Comparison of ENCODE assay signal across 8 mouse cellular contexts in genomic region chr8:120426622-120427385, GRCm38 (mm10).
A peak's percentile ranks its signal among the peaks of the same experiment; 100 is the strongest.
DNase-seq lines count a peak whose midpoint lies in the region; ATAC-seq and TF ChIP-seq lines count a peak whose summit lies in the region.

No protein-coding gene starts in this region.

- intact Hi-C loops in gastrocnemius, adult 2 months (cut with DNase I) = no loop called here

- 0 out of 2 replicates have a peak, but pooled peaks cover 2% of the 10 kb centered on the region for H3K27me3 ChIP-seq in hindbrain, embryonic 13.5 days

- no peak for ATAC-seq in hindbrain, embryonic 13.5 days (ENCODE audit: low FRiP score)
- peak; percentile 38 for ATAC-seq in megakaryocyte progenitor cell, adult 5-6 weeks (replicated peaks; ENCODE audit: poor library complexity)

- H3K36me3 ChIP-seq in hindbrain, embryonic 13.5 days = no peaks in the 10 kb centered on the region

- TF ChIP-seq CTCF in gastrocnemius, adult 2 months (IDR thresholded peaks at IDR 0.05) = no peak

- H3K9ac ChIP-seq in hindbrain, embryonic 13.5 days = no peak overlapping the region

- peaks cover 69% of the 10 kb centered on the region for H3K4me1 ChIP-seq in hindbrain, embryonic 13.5 days (replicated peaks)

- H3K27ac ChIP-seq in gastrocnemius, adult 2 months = peak overlapping the region; percentile 58
- peak overlapping the region; percentile 97 for H3K27ac ChIP-seq in hindbrain, embryonic 13.5 days

- peak overlapping the region; percentile 11; the same call in 1 of the 2 replicates for H3K4me3 ChIP-seq in gastrocnemius, adult 2 months
- H3K4me3 ChIP-seq in hindbrain, embryonic 13.5 days = no peak overlapping the region

- H3K9me3 ChIP-seq in hindbrain, embryonic 13.5 days = no peaks in the 10 kb centered on the region

- H3K4me2 ChIP-seq in hindbrain, embryonic 13.5 days = no peak overlapping the region

- 46% methylated on average over 20 of the region's 20 CpGs for WGBS in hindbrain, embryonic 13.5 days

- DNase-seq in thymus, postnatal 25 days = peak; percentile 39
- DNase-seq in thymus, adult 18-20 months = no peak
- peak; percentile 69 for DNase-seq in gastrocnemius, adult 2 months
- DNase-seq in left cerebral cortex, adult 18-20 months (ENCODE audit: low spot score in 2 of 2) = peak; percentile 85 to 91
- DNase-seq in telencephalon, adult 2 months (ENCODE audit: low read depth, low spot score) = peak; percentile 86
- DNase-seq in urinary bladder, postnatal 25 days (ENCODE audit: low spot score) = no peak

Comparison
In these comparisons a context has a peak if more than half of its experiments do, and no peak if none do; other contexts are left out.
1. DNase-seq: peak in thymus, postnatal 25 days (single experiment), gastrocnemius, adult 2 months (single experiment), left cerebral cortex, adult 18-20 months (2 of 2) and telencephalon, adult 2 months (single experiment); none in thymus, adult 18-20 months (0 of 2) and urinary bladder, postnatal 25 days (single experiment).